Comparison of ENCODE assay signal across 11 mouse cellular contexts in genomic region chr7:97391293-97392078, GRCm38 (mm10). TPM values are rescaled to one million over a fixed set of nuclear protein-coding genes. Genes with fewer than 3 reads are reported as not detected.
DNase-seq lines count a peak whose midpoint lies in the region; ATAC-seq and TF ChIP-seq lines count a peak whose summit lies in the region.
"Had no signal": no experiment of that assay in that cellular context is flagged by ENCODE, and none has a peak within 500 bp of the region (broad histone marks: within the 10 kb centered on the region; RNA-seq: fewer than 3 reads in every experiment).

No protein-coding gene starts in this region.

- WGBS in forebrain, embryonic 14.5 days = 18% methylated on average over 13 of the region's 13 CpGs
- WGBS in lung, adult 2 months = 46% methylated on average over 13 of the region's 13 CpGs
- WGBS in neural tube, embryonic 14.5 days = 37% methylated on average over 13 of the region's 13 CpGs

- no peaks in the 10 kb centered on the region for H3K27me3 ChIP-seq in forebrain, embryonic 14.5 days (replicated peaks; ENCODE audit: control insufficient read depth, insufficient read depth, low read length)
- no peaks in the 10 kb centered on the region for H3K27me3 ChIP-seq in neural tube, embryonic 14.5 days (ENCODE audit: control insufficient read depth, insufficient read depth, low read length)
- H3K27me3 ChIP-seq: heart, embryonic 13.5 days had no signal

- H3K9ac ChIP-seq in forebrain, embryonic 14.5 days (ENCODE audit: low read length) = no peak overlapping the region
- no peak overlapping the region for H3K9ac ChIP-seq in neural tube, embryonic 14.5 days (replicated peaks; ENCODE audit: low read depth, low read length)
- H3K9ac ChIP-seq: heart, embryonic 13.5 days had no signal

- ATAC-seq in forebrain, embryonic 14.5 days = peak; percentile 96
- ATAC-seq in neural tube, embryonic 14.5 days (ENCODE audit: low read depth) = peak; percentile 87

- no peak overlapping the region for H3K4me3 ChIP-seq in forebrain, embryonic 14.5 days (ENCODE audit: low read depth, low read length)
- no peak overlapping the region for H3K4me3 ChIP-seq in lung, adult 2 months (replicated peaks; ENCODE audit: extremely low read depth, low read depth, low read length)
- H3K4me3 ChIP-seq in neural tube, embryonic 14.5 days (ENCODE audit: low read depth, low read length) = no peak overlapping the region
- H3K4me3 ChIP-seq: heart, embryonic 13.5 days; megakaryocyte, embryonic 14.5 days had no signal

- no peak overlapping the region for H3K4me2 ChIP-seq in forebrain, embryonic 14.5 days (ENCODE audit: low read length)
- no peak overlapping the region for H3K4me2 ChIP-seq in neural tube, embryonic 14.5 days (ENCODE audit: low read depth, low read length)
- H3K4me2 ChIP-seq: heart, embryonic 13.5 days had no signal

- no peaks in the 10 kb centered on the region for H3K9me3 ChIP-seq in forebrain, embryonic 14.5 days (replicated peaks; ENCODE audit: control insufficient read depth, low read length)
- no peaks in the 10 kb centered on the region for H3K9me3 ChIP-seq in neural tube, embryonic 14.5 days (ENCODE audit: control insufficient read depth, low read length)
- H3K9me3 ChIP-seq: heart, embryonic 13.5 days; megakaryocyte, embryonic 14.5 days had no signal

- H3K36me3 ChIP-seq in forebrain, embryonic 14.5 days (ENCODE audit: control insufficient read depth, insufficient read depth, low read length) = peaks cover 38% of the 10 kb centered on the region
- H3K36me3 ChIP-seq in neural tube, embryonic 14.5 days (ENCODE audit: control insufficient read depth, insufficient read depth, low read length) = no peaks in the 10 kb centered on the region

- TF ChIP-seq CTCF in lung, adult 2 months (IDR thresholded peaks at IDR 0.05; ENCODE audit: insufficient read depth, low read length) = no peak

- peaks cover 8% of the 10 kb centered on the region for H3K4me1 ChIP-seq in forebrain, embryonic 14.5 days (ENCODE audit: control insufficient read depth, insufficient read depth, low read length)
- peaks cover 6% of the 10 kb centered on the region; the same call in 1 of the 2 replicates for H3K4me1 ChIP-seq in lung, adult 2 months (ENCODE audit: control insufficient read depth, insufficient read depth, low read length)
- no peaks in the 10 kb centered on the region for H3K4me1 ChIP-seq in neural tube, embryonic 14.5 days (ENCODE audit: control insufficient read depth, insufficient read depth, low read length)
- H3K4me1 ChIP-seq: heart, embryonic 13.5 days had no signal

- peak overlapping the region; percentile 70 for H3K27ac ChIP-seq in forebrain, embryonic 14.5 days (ENCODE audit: low read depth, low read length)
- no peak overlapping the region for H3K27ac ChIP-seq in neural tube, embryonic 14.5 days (ENCODE audit: low read depth, low read length)
- H3K27ac ChIP-seq: heart, embryonic 13.5 days had no signal

- peak; percentile 31 for DNase-seq in kidney, adult 9 months
- no peak for DNase-seq in kidney, adult 11 months
- peak; percentile 95 for DNase-seq in forebrain, embryonic 14.5 days (ENCODE audit: low spot score)
- DNase-seq in lung, adult 2 months = peak; percentile 65
- no peak for DNase-seq in urinary bladder, postnatal 25 days (ENCODE audit: low spot score)
- DNase-seq in layer of hippocampus, adult 11-12 months (ENCODE audit: low spot score) = no peak
- no peak for DNase-seq in right cerebral cortex, postnatal 25 days

- TF ChIP-seq POLR2A in lung, adult 2 months (IDR thresholded peaks at IDR 0.05; ENCODE audit: borderline replicate concordance, extremely low read depth, low read depth, low read length) = no peak

RNA-seq across cellular contexts. Expression of gene Ndufc2, which starts 8.3 kb away (rescaled TPM):
- 473 and 569 TPM in 2 replicates for polyA plus RNA-seq in forebrain, embryonic 14.5 days (2014; fragmentation: Nextera tagmentation; extraction: Ambion mirVana)
- polyA plus RNA-seq in lung, adult 2 months (2012; rRNA removed) = 134 and 135 TPM in 2 replicates
- 490 and 530 TPM in 2 replicates for polyA plus RNA-seq in neural tube, embryonic 14.5 days (2014; fragmentation: Nextera tagmentation; extraction: Ambion mirVana)

RNA-seq across cellular contexts. Expression of gene Alg8, which starts 20.1 kb away (rescaled TPM):
- polyA plus RNA-seq in forebrain, embryonic 14.5 days (2014; fragmentation: Nextera tagmentation; extraction: Ambion mirVana) = 15.3 and 18.7 TPM in 2 replicates
- polyA plus RNA-seq in lung, adult 2 months (2012; rRNA removed) = 7.4 and 9.3 TPM in 2 replicates
- 9.6 and 12.0 TPM in 2 replicates for polyA plus RNA-seq in neural tube, embryonic 14.5 days (2014; fragmentation: Nextera tagmentation; extraction: Ambion mirVana)

RNA-seq across cellular contexts. Expression of gene Thrsp, which starts 26.0 kb away (rescaled TPM):
- polyA plus RNA-seq in forebrain, embryonic 14.5 days (2014; fragmentation: Nextera tagmentation; extraction: Ambion mirVana) = 3.2 and 3.7 TPM in 2 replicates
- 72.8 and 95.2 TPM in 2 replicates for polyA plus RNA-seq in lung, adult 2 months (2012; rRNA removed)
- polyA plus RNA-seq in neural tube, embryonic 14.5 days (2014; fragmentation: Nextera tagmentation; extraction: Ambion mirVana) = 1.3 and 1.4 TPM in 2 replicates
- polyA plus RNA-seq: embryonic facial prominence, embryonic 11.5 days had no signal

RNA-seq across cellular contexts. Expression of gene Kctd21, which starts 59.4 kb away (rescaled TPM):
- 7.5 and 7.9 TPM in 2 replicates for polyA plus RNA-seq in forebrain, embryonic 14.5 days (2014; fragmentation: Nextera tagmentation; extraction: Ambion mirVana)
- 7.9 and 11.5 TPM in 2 replicates for polyA plus RNA-seq in lung, adult 2 months (2012; rRNA removed)
- polyA plus RNA-seq in neural tube, embryonic 14.5 days (2014; fragmentation: Nextera tagmentation; extraction: Ambion mirVana) = 7.5 and 9.8 TPM in 2 replicates

RNA-seq across cellular contexts. Expression of gene Kctd14, which starts 59.6 kb away (rescaled TPM):
- 1.4 and 1.8 TPM in 2 replicates for polyA plus RNA-seq in forebrain, embryonic 14.5 days (2014; fragmentation: Nextera tagmentation; extraction: Ambion mirVana)
- polyA plus RNA-seq in lung, adult 2 months (2012; rRNA removed) = 4.0 and 6.7 TPM in 2 replicates
- 2.1 and 2.5 TPM in 2 replicates for polyA plus RNA-seq in neural tube, embryonic 14.5 days (2014; fragmentation: Nextera tagmentation; extraction: Ambion mirVana)

Comparison
In these comparisons a context has a peak if more than half of its experiments do, and no peak if none do; other contexts are left out.
1. DNase-seq: peak in kidney, adult 9 months (single experiment), forebrain, embryonic 14.5 days (single experiment) and lung, adult 2 months (single experiment); none in kidney, adult 11 months (single experiment), urinary bladder, postnatal 25 days (single experiment), layer of hippocampus, adult 11-12 months (single experiment) and right cerebral cortex, postnatal 25 days (single experiment).
2. RNA of gene Thrsp, which starts 26.0 kb away (polyA plus RNA-seq): 72.8 to 95.2 TPM in lung, adult 2 months; 3.2 to 3.7 TPM in forebrain, embryonic 14.5 days and 1.3 to 1.4 TPM in neural tube, embryonic 14.5 days; every median in the first group is over 10 times any median in the second.